Mouse (Mus musculus): ENCODE measurements around the gene Hepacam.

The Hepacam gene

DNA sequence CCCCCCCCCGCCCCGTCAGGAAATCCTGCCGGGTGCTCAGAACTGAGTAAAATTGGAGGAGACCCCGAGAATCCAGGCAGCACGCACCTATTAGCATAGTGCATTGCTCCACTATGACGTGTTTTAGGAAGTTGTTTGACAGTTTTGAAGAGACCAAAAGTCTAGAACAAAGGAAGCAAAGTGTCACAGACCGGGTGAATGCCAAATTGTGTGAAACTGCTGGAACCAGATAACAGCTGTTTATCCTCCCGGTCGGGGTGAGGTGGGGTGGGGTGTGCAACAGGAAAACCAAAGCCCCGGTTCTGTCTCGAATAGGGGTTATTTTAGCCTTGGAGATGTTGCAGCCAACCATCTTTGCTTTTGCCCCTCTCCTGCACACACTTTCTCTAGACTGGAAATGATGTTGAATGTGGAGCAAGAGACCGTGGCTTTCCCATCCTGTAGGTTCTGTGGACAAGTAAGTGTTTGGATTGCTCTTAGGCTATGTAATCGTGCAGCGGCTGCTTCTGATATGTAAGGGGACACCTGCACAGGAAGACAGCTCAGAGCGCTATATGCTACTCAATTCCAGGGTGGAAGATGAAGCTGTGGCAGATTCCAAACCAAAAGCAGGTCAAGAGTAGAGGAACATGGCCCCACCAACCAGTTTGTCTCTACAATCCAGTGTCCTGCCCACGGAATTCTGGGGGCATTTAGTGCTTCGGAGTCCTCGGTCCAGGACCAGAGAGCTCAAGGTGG is 66.8 kb downstream of the Hepacam start:
- no peak for DNase-seq (ENCODE audit: low spot score)

DNA sequence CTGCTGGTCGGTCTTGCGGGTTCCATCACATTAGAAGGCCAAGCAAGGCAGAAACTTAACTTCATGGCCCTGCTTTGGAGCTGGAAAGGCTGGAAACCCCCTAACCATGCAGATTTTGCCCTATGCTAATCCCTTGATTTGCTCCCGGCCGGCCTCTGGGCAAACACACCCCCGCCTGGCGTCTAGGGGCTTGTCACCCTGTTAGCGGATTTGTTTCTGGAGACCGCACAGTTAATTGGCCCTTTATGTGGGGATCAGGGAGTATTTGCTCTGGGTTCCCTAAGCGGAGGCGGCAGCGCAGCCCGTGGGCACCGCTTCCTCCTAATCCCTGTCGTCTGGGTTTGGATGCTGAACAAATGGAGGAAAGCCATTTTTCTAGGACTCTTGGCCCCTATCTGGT is 67.8 kb downstream of the Hepacam start:
- DNase-seq (ENCODE audit: low spot score) = no peak

GRCm38 (mm10) chr9:37435616-37436015 is 68.5 kb downstream of the Hepacam start:
- DNase-seq (ENCODE audit: low spot score) = no peak

Measured in left cerebral cortex, adult 11 months (tissue).